Mouse (Mus musculus) MEL (cell line): ENCODE results near the gene Tubgcp3.

Experiments used
- CTCF ChIP-seq, 3 experiments: IDR thresholded peaks in 2 of 3; conservative IDR thresholded peaks in 1 of 3; 2 replicates each; pipeline ENCODE4 v1.5.1; 2011 to 2012; ENCODE audit warnings: low read length in 3 of 3, low read depth in 2 of 3, mild to moderate bottlenecking in 2 of 3, improper control_type of control experiment in 1 of 3, inconsistent platforms in 1 of 3, mixed read lengths in 1 of 3, moderate library complexity in 1 of 3; ENCODE audit not compliant: control insufficient read depth in 1 of 3, insufficient read depth in 1 of 3, poor library complexity in 1 of 3, severe bottlenecking in 1 of 3
- POLR2AphosphoS2 ChIP-seq: IDR thresholded peaks from 2 replicates; pipeline ENCODE4 v1.6.1; 2011; ENCODE audit warnings: low read length, improper control_type of control experiment
- ZC3H11A ChIP-seq: IDR thresholded peaks from 2 replicates; pipeline ENCODE4 v1.6.1; 2012; ENCODE audit warnings: low read depth, mild to moderate bottlenecking, inconsistent platforms, low read length, improper control_type of control experiment

DNA sequence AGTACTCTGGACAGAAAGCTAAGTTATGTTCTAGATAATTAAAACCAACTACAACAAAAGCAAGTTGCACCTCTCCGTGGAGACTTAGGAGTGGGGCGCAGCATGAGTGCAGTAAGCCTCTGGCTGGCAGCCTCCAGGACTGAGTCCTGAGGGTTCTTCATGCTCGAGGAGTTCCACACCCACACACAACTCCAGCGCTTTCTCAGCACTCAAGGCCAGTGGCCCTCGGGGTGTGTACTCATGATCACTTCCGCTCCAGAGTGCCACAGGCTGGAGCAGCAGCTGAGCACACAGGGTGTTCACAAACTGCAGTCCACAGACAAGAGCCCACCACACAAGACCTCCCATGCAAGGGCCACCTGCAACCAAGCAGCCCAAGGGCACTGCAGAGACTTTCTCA, 30.5 kb downstream of the Tubgcp3 start:
- TF ChIP-seq POLR2AphosphoS2 (no peak), CTCF (IDR thresholded peaks at IDR 0.05 in 2 of 3, conservative IDR thresholded peaks at IDR 0.05 in 1 of 3; ENCODE audit: control insufficient read depth in 1 of 3, insufficient read depth in 1 of 3, low read depth in 2 of 3, low read length in 3 of 3, poor library complexity in 1 of 3, severe bottlenecking in 1 of 3) (no peak), ZC3H11A (no peak)
